Mouse (Mus musculus): ENCODE measurements around the gene Rps15. TPM values are rescaled to one million over a fixed set of nuclear protein-coding genes. Genes with fewer than 3 reads are reported as not detected.

The Rps15 gene
- total RNA-seq, 1 experiment from 2014 or later: 1,145 TPM

DNA sequence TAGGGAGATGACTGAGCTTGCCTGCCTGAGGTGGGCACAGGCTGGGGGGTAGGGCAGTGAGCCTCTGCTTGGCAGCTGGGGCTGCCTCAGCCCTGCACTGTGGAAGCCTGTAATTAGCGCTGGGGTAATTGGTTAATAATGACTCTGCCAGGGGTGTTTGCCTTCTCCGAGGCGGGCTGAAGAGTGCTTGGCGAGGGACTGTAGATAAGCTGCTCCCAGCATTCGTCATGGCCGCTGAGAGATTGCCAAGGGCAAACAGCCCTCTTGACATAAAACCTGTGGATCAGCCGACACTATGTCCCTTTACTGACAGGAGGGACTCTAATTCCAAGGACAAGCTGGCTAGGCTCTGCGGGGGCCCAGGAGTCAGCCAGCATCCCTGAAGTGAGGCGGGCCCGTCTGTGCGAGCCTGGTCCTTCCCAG is 24.1 kb downstream of the Rps15 start:
- DNase-seq: no peak

DNA sequence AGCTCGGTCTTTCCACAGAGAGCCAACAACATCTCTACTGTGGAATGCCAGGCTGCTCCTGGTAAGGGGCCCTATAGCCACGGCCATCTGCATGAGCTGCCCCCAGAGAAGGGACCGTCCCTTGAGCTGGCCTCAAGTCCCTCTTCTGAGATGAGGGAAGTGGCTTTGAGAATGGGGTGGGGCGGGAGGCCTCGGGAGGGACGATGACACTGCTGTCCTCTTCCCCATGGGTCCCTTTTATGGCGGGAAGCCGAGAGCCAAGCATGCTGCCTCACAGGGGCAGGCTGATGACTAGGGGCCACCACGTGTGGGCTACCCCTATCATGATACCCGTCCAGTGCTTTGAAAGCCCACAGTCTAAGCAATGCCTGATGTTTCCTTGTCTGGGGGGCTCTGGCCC is 24.8 kb downstream of the Rps15 start:
- DNase-seq: no peak

GRCm38 (mm10) chr10:80320340-80320760 is 28.1 kb downstream of the Rps15 start, which contains the start of gene 2310011J03Rik:
TSS of gene 2310011J03Rik (minus strand) at chr10:80320537.
- DNase-seq: peak; percentile 91

DNA sequence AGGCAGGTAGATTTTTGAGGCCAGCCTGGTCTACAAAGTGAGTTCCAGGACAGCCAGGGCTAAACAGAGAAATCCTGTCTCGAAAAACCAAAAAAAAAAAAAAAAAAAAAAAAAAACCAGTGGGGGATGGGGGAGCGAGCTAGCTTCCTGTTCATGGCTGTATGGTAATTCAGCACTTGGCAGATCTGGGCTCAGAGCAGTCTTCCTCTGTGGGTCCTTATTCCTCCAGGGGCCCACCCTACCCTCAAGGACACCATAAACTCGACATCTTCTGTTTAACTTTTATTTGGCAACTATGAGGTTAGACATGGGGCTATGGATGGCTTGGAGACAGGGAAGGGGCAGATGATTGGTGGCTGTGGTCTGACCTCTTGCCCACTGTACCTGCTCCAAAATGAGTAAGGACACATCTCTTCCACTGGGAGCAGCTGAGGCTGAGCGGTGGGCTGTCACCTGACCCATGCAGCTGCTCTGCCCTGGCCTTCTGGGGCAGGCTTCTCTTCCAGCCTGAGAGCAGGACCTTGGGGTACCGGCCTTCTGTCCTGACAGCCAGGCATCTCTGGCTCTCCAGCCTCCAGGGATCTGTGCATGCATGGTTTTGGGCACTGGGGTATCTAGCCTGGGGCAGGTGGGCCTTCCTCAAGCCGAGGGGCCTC is 28.9 kb downstream of the Rps15 start:
- DNase-seq: no peak

DNA sequence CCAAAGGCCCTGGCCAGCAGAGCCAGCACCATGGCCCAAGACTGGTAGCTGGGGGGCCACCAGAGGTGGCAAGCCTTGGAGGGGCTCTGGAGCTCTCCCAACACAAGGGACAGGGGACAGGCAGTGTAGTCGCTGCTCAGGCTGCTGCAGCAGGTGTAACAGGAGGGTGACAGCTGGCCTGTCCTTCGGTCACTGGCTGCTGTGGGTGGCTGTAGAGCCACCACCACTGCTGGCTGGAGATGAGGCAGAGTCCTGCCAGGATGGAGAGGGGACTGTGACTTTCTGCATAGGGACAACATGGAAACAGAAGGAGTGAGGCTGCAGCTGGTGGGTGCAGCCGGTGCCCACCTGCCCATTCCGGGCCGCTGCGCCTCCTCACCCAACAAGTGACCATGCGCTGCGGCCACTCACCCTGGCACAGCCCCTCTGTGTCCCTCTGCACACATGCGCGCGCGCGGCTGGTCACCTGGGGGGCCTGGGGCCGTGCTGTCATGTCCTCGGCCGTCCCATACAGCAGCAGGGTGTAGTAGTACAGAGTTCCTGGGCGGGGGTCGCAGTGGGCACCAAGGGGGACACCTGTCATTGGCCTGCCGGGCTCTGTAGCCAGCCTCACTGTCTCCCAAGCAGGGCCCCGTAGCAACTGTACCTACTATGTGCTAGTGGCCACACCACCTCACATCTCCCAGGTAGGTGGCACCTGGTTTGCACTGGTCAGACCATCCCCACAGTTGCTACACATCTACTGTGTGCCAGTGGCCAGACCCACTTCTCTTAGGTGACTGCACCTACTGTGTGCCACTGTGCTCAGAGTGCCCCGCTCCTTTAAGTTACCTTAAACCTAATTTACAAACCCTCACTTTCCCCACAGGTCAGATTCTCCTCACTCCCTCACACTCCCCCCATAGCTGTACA is 29.7 kb downstream of the Rps15 start:
- DNase-seq: no peak

- no peak for DNase-seq
Measured at GRCm38 (mm10) chr10:80322811-80323211, 30.6 kb downstream of the Rps15 start.

- DNase-seq: peak; percentile 81
Measured at GRCm38 (mm10) chr10:80323261-80324119, 31.2 kb downstream of the Rps15 start.

- DNase-seq: no peak
Measured at GRCm38 (mm10) chr10:80324120-80325037, 32.1 kb downstream of the Rps15 start.

GRCm38 (mm10) chr10:80325045-80325444 is 32.8 kb downstream of the Rps15 start:
- DNase-seq: no peak

GRCm38 (mm10) chr10:80329273-80330081 is 37.2 kb downstream of the Rps15 start, which contains the start of the genes Pcsk4 and Reep6:
TSS of gene Pcsk4 (minus strand) at chr10:80329498.
TSS of gene Reep6 (plus strand) at chr10:80329953.
- DNase-seq: peak; percentile 95

DNA sequence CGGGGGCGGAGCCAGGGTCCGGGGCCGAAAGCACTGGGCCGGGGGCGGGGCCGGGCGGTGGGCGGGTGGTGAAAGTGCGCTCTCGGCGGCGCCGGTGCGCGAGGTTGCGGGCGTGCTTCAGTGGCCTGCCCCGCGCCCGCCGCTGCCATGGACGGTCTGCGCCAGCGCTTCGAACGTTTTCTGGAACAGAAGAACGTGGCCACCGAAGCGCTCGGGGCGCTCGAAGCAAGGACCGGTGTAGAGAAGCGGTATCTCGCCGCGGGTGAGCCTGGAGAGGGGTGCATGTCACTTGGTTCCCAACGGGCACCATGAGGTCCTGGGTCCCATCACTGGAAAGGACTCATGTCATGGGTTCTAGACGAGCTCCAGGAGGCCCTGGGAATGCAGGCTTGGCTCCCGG is 37.8 kb downstream of the Rps15 start:
- DNase-seq: no peak

- DNase-seq: no peak
Measured at GRCm38 (mm10) chr10:80330888-80331287, 38.6 kb downstream of the Rps15 start.

DNA sequence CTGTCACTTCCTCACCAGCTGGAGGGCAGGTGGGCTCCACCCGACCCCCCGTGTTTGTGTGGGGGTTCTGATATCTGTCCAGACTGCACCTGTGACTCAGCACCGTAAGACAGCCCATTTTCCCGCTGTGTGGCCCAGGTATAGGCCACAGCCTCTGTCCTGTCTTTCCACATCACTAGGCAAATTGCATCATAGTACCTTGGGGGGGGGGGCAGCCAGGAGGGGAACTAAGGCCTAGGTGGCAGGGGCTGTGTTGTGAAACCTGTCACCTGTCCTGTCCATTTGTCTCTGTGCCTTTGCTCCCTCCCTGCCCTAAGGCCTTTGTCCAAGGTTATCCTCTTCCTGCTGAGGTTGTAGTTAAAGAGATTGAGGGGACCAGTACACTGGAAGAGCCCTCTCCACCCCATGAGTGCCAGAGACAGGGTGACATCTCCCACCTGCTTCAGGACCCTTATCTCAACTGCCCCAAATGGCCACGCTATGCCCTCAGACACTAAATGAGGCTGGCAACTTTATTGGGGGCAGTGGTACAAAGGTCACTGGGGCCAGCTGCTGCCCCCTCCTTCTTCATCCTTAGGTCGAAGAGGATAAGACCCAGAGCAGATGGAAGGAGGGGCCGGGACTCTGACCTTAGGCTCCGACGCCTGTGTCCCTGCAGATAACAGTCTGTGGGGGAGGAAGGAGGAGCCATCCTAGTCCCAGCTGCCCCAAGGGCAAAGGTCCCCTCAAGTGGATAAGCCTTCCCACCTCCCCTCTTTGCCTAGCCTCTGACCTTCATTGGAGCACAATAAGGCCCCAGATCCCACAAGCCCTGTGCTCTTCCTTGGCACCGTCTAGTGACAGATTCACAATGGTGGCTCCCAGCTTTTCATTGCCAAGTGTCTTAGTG is 39.6 kb downstream of the Rps15 start:
- no peak for DNase-seq

DNA sequence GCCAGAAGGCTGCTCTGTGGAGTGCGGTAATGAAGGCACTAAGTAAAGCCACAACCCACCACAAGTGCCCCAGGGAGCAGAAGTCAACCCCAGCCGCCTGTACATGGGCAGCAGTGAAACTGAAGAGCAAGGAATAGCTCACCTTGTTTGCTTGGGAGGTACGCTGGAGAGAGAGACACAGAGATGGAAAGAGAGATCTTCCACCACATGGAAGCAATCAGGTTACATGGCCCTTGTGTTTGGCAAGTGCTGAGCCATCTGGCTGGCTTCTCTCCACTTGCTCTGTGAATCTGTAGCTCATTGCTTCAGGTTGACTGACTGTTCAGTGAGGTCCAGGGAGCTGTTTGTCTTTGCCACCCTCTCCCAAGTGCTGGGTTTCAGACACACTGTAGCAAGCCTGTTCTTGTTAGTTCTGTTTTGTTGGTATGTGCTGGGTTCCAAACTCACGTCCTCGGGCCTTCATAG is 40.3 kb downstream of the Rps15 start:
- no peak for DNase-seq

GRCm38 (mm10) chr10:80336263-80336662 is 44.0 kb downstream of the Rps15 start:
- no peak for DNase-seq

GRCm38 (mm10) chr10:80339941-80340750 is 47.9 kb downstream of the Rps15 start:
- DNase-seq: peak; percentile 84

DNA sequence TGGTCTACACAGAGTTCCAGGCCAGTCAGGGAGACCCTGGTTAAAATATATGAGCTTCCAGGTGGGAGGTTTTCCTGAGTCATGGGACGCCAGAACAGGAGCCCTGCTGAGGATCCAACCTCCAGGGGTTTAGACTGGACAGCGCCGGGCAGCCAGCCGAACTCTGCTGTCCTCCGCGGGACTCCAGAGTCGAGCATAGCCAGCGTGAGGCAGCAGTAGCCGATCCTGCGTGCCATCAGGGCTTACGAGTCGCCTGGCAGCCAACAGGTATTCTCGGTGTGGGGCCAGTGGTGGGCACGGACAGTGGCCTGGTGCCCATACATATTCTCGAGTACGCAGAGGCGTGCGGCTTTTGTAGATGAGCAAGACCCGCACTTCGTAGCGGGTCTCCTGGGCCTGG is 48.8 kb downstream of the Rps15 start:
- DNase-seq: no peak

Data from adrenal gland, postnatal 25 days (tissue).